Mouse (Mus musculus) hematopoietic stem cell, adult 5-6 weeks (primary cell): Measurements from ENCODE around the gene Eif4g1. TPM values are rescaled to one million over a fixed set of nuclear protein-coding genes. Genes with fewer than 3 reads are reported as not detected.

Experiments
- ATAC-seq, 2 experiments: fragments of 125-278 bp in 1 of 2; replicated peaks in 1 of 2; 2 replicates each; pipeline ENCODE4 v1.8.0; 2016 to 2017; ENCODE audit warnings: inconsistent platforms in 2 of 2, mild to moderate bottlenecking in 2 of 2, moderate number of reproducible peaks in 2 of 2, low read depth in 1 of 2, moderate TSS enrichment in 1 of 2; ENCODE audit not compliant: low FRiP score in 2 of 2, poor library complexity in 2 of 2, severe bottlenecking in 2 of 2, insufficient read depth in 1 of 2, low TSS enrichment in 1 of 2
- total RNA-seq: library from RNA; stranded (forward); fragments of 172-1452, 232-1000 nt; gene quantifications from 2 replicates; pipeline ENCODE4 v1.2.3, GENCODE M21; 2017

Gene Eif4g1
- total RNA-seq, 1 experiment from 2014 or later = 290 TPM

- no peak; a peak in 1 of 4 replicates for ATAC-seq
Measured at GRCm38 (mm10) chr16:20733731-20734730, 65.9 kb downstream of the Eif4g1 start, which contains the start of gene Thpo. Gene Thpo, minus strand, starts transcription at chr16:20734511.

- ATAC-seq = no peak
Measured at GRCm38 (mm10) chr16:20735651-20736050, 67.5 kb downstream of the Eif4g1 start.

GRCm38 (mm10) chr16:20736168-20736567 lies 68.1 kb downstream of the Eif4g1 start:
- ATAC-seq = no peak

- ATAC-seq = no peak
Measured at GRCm38 (mm10) chr16:20736823-20737222, 68.7 kb downstream of the Eif4g1 start.

- no peak for ATAC-seq
Measured at GRCm38 (mm10) chr16:20739845-20740244, 71.7 kb downstream of the Eif4g1 start.

Other genes with a start within 250 kb of the Eif4g1 start
- gene Abcc5, start 241.9 kb upstream of the Eif4g1 start, total RNA-seq = 27.7 and 34.8 TPM in 2 replicates
- 67.2 and 69.9 TPM in 2 replicates for gene Eif2b5, start 169.5 kb upstream of the Eif4g1 start, total RNA-seq
- 3.2 and 4.4 TPM in 2 replicates for gene Dvl3, start 151.3 kb upstream of the Eif4g1 start, total RNA-seq
- 155 and 177 TPM in 2 replicates for gene Ap2m1, start 132.8 kb upstream of the Eif4g1 start, total RNA-seq
- 33.3 and 49.2 TPM in 2 replicates for gene Abcf3, start 119.7 kb upstream of the Eif4g1 start, total RNA-seq
- 0.10 TPM in 1 of 2 replicates, not detected in the other for gene Vwa5b2, start 78.8 kb upstream of the Eif4g1 start, total RNA-seq
- gene Eef1akmt4, start 56.7 kb upstream of the Eif4g1 start, total RNA-seq = 7.0 and 9.0 TPM in 2 replicates
- not detected in 2 replicates for gene Gm49333, start 56.7 kb upstream of the Eif4g1 start, total RNA-seq
- gene Alg3, start 56.6 kb upstream of the Eif4g1 start, total RNA-seq = 9.8 and 18.9 TPM in 2 replicates
- 0.25 TPM in 1 of 2 replicates, not detected in the other for gene Camk2n2, start 47.0 kb upstream of the Eif4g1 start, total RNA-seq
- 0.38 and 3.0 TPM in 2 replicates for gene Ece2, start 38.5 kb upstream of the Eif4g1 start, total RNA-seq
- 136 and 211 TPM in 2 replicates for gene Psmd2, start 16.7 kb upstream of the Eif4g1 start, total RNA-seq
- gene Fam131a, start 24.9 kb downstream of the Eif4g1 start, total RNA-seq = 0.65 and 1.1 TPM in 2 replicates
- 79.3 and 81.7 TPM in 2 replicates for gene Polr2h, start 49.4 kb downstream of the Eif4g1 start, total RNA-seq
- 2.8 and 4.2 TPM in 2 replicates for gene Clcn2, start 49.4 kb downstream of the Eif4g1 start, total RNA-seq
- not detected in 2 replicates for gene Chrd, start 64.8 kb downstream of the Eif4g1 start, total RNA-seq
- gene Thpo, start 66.2 kb downstream of the Eif4g1 start, total RNA-seq = not detected in 2 replicates